11 mouse cellular contexts compared by ENCODE assay signal in the genomic region with DNA sequence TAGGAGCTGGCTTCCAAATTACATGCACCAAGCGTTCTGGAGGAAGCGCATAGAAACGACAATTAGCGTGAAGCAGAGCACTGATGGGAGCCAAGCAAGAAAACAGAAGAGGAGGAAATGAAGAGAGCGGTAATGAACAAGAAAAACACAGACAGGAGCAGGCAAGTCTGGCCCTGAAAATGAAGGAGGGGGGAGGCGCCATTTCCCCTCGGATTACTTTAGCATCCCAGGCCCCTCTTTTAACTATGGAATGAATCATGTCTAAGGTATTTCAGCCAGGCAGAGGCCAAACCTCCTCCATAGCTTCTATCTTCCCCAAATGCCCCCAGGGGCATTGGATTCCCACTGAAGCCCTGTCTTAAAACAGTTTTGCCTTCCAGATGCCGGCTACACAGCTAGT.
A peak's percentile ranks its signal among the peaks of the same experiment; 100 is the strongest.
DNase-seq lines count a peak whose midpoint lies in the region; ATAC-seq lines count a peak whose summit lies in the region.
"Had no signal": no experiment of that assay in that cellular context is flagged by ENCODE, and none has a peak within 500 bp of the region (broad histone marks: within the 10 kb centered on the region; RNA-seq: fewer than 3 reads in every experiment).

No protein-coding gene starts in this region.

- WGBS in hindbrain, embryonic 15.5 days, result 40% methylated on average over 8 of the region's 8 CpGs
- WGBS in hindbrain, embryonic 12.5 days, result 52% methylated on average over 8 of the region's 8 CpGs
- WGBS in embryonic facial prominence, embryonic 13.5 days, result 9% methylated on average over 8 of the region's 8 CpGs
- WGBS in neural tube, embryonic 15.5 days, result 40% methylated on average over 8 of the region's 8 CpGs

- 0 out of 2 replicates have a peak, but pooled peaks have one; percentile 42 for ATAC-seq in hindbrain, embryonic 15.5 days (ENCODE audit: low FRiP score, low read depth)
- no peak for ATAC-seq in hindbrain, embryonic 12.5 days (ENCODE audit: low FRiP score)
- 0 out of 2 replicates have a peak, but pooled peaks have one; percentile 26 for ATAC-seq in embryonic facial prominence, embryonic 13.5 days (ENCODE audit: insufficient number of reproducible peaks, insufficient read depth, low FRiP score, low TSS enrichment, low read depth)
- peak; percentile 68; the same call in 1 of the 2 replicates for ATAC-seq in neural tube, embryonic 15.5 days (ENCODE audit: low FRiP score)
- ATAC-seq: intestine, postnatal 0 days had no signal

- no peaks in the 10 kb centered on the region for H3K36me3 ChIP-seq in hindbrain, embryonic 15.5 days
- H3K36me3 ChIP-seq in hindbrain, embryonic 12.5 days, result no peaks in the 10 kb centered on the region
- no peaks in the 10 kb centered on the region for H3K36me3 ChIP-seq in embryonic facial prominence, embryonic 13.5 days
- H3K36me3 ChIP-seq in neural tube, embryonic 15.5 days, result no peaks in the 10 kb centered on the region
- H3K36me3 ChIP-seq: lung, embryonic 15.5 days; stomach, embryonic 15.5 days had no signal

- peak; percentile 6 for DNase-seq in right cerebral cortex, postnatal 4 days
- no peak for DNase-seq in right cerebral cortex, postnatal 25 days
- no peak for DNase-seq in cerebellum, adult 11 months
- DNase-seq in gastrocnemius, adult 8-10 months (ENCODE audit: low spot score in 2 of 2), result no peak

- H3K4me2 ChIP-seq in hindbrain, embryonic 15.5 days, result no peak overlapping the region
- H3K4me2 ChIP-seq in hindbrain, embryonic 12.5 days (replicated peaks), result no peak overlapping the region
- H3K4me2 ChIP-seq in embryonic facial prominence, embryonic 13.5 days, result peak overlapping the region; percentile 22; the same call in 1 of the 2 replicates
- H3K4me2 ChIP-seq in neural tube, embryonic 15.5 days, result 0 out of 2 replicates have a peak overlapping the region, but pooled peaks have one; percentile 13
- H3K4me2 ChIP-seq: lung, embryonic 15.5 days; stomach, embryonic 15.5 days had no signal

- no peak overlapping the region for H3K27ac ChIP-seq in hindbrain, embryonic 15.5 days (replicated peaks)
- H3K27ac ChIP-seq in hindbrain, embryonic 12.5 days, result no peak overlapping the region
- no peak overlapping the region for H3K27ac ChIP-seq in embryonic facial prominence, embryonic 13.5 days
- H3K27ac ChIP-seq in neural tube, embryonic 15.5 days (replicated peaks), result no peak overlapping the region
- H3K27ac ChIP-seq: lung, embryonic 15.5 days; stomach, embryonic 15.5 days had no signal

- H3K9ac ChIP-seq in hindbrain, embryonic 15.5 days, result no peak overlapping the region
- H3K9ac ChIP-seq in hindbrain, embryonic 12.5 days, result no peak overlapping the region
- H3K9ac ChIP-seq in embryonic facial prominence, embryonic 13.5 days, result no peak overlapping the region
- no peak overlapping the region for H3K9ac ChIP-seq in neural tube, embryonic 15.5 days (replicated peaks)
- H3K9ac ChIP-seq: lung, embryonic 15.5 days; stomach, embryonic 15.5 days had no signal

- H3K27me3 ChIP-seq in hindbrain, embryonic 15.5 days, result no peaks in the 10 kb centered on the region
- H3K27me3 ChIP-seq in hindbrain, embryonic 12.5 days, result no peaks in the 10 kb centered on the region
- no peaks in the 10 kb centered on the region for H3K27me3 ChIP-seq in embryonic facial prominence, embryonic 13.5 days
- no peaks in the 10 kb centered on the region for H3K27me3 ChIP-seq in neural tube, embryonic 15.5 days (replicated peaks)
- H3K27me3 ChIP-seq: lung, embryonic 15.5 days; stomach, embryonic 15.5 days had no signal

- H3K9me3 ChIP-seq in hindbrain, embryonic 15.5 days, result no peaks in the 10 kb centered on the region
- H3K9me3 ChIP-seq in hindbrain, embryonic 12.5 days (replicated peaks), result no peaks in the 10 kb centered on the region
- H3K9me3 ChIP-seq in embryonic facial prominence, embryonic 13.5 days, result no peaks in the 10 kb centered on the region
- no peaks in the 10 kb centered on the region for H3K9me3 ChIP-seq in neural tube, embryonic 15.5 days (replicated peaks)
- H3K9me3 ChIP-seq: lung, embryonic 15.5 days; stomach, embryonic 15.5 days had no signal

- H3K4me1 ChIP-seq in hindbrain, embryonic 15.5 days (replicated peaks), result no peaks in the 10 kb centered on the region
- H3K4me1 ChIP-seq in hindbrain, embryonic 12.5 days, result no peaks in the 10 kb centered on the region
- peaks cover 8% of the 10 kb centered on the region; the same call in 1 of the 2 replicates for H3K4me1 ChIP-seq in embryonic facial prominence, embryonic 13.5 days
- no peaks in the 10 kb centered on the region for H3K4me1 ChIP-seq in neural tube, embryonic 15.5 days
- H3K4me1 ChIP-seq: lung, embryonic 15.5 days; stomach, embryonic 15.5 days had no signal

- H3K4me3 ChIP-seq in hindbrain, embryonic 15.5 days, result no peak overlapping the region
- H3K4me3 ChIP-seq in hindbrain, embryonic 12.5 days, result no peak overlapping the region
- H3K4me3 ChIP-seq in embryonic facial prominence, embryonic 13.5 days, result no peak overlapping the region
- no peak overlapping the region for H3K4me3 ChIP-seq in neural tube, embryonic 15.5 days (replicated peaks)
- H3K4me3 ChIP-seq: lung, embryonic 15.5 days; stomach, embryonic 15.5 days had no signal

Comparison
In these comparisons a context has a peak if more than half of its experiments do, and no peak if none do; other contexts are left out.
1. H3K4me2 ChIP-seq: peak in embryonic facial prominence, embryonic 13.5 days (single experiment) and neural tube, embryonic 15.5 days (single experiment); none in hindbrain, embryonic 15.5 days (single experiment) and hindbrain, embryonic 12.5 days (single experiment).